Mouse (Mus musculus): Measurements from ENCODE around the gene Smyd3. TPM values are rescaled to one million over a fixed set of nuclear protein-coding genes. Genes with fewer than 3 reads are reported as not detected.

Gene Smyd3
- total RNA-seq, 2 experiments from 2014 or later: 5.6 to 6.0 TPM

GRCm38 (mm10) chr1:179473920-179474643 lies 43.8 kb downstream of the Smyd3 start:
- no peak for DNase-seq (ENCODE audit: low spot score)

GRCm38 (mm10) chr1:179467970-179468369 lies 49.9 kb downstream of the Smyd3 start:
- intact Hi-C loops (cut with DNase I): no loop called here
- DNase-seq (ENCODE audit: low spot score): no peak

More at GRCm38 (mm10) chr1:179473920-179474643, 43.8 kb downstream of the Smyd3 start:
- intact Hi-C loops (cut with DNase I): no loop called here

- no peak for DNase-seq (ENCODE audit: low spot score)
- intact Hi-C loops (cut with DNase I): no loop called here
Observed at GRCm38 (mm10) chr1:179462376-179462775, 55.5 kb downstream of the Smyd3 start.

GRCm38 (mm10) chr1:179461019-179461814 lies 56.6 kb downstream of the Smyd3 start:
- intact Hi-C loops (cut with DNase I): no loop called here
- no peak for DNase-seq (ENCODE audit: low spot score)

- intact Hi-C loops (cut with DNase I): no loop called here
- no peak for DNase-seq (ENCODE audit: low spot score)
Observed at GRCm38 (mm10) chr1:179458987-179459368, 58.9 kb downstream of the Smyd3 start.

GRCm38 (mm10) chr1:179458236-179458986 lies 59.4 kb downstream of the Smyd3 start:
- no peak for DNase-seq (ENCODE audit: low spot score)
- intact Hi-C loops (cut with DNase I): no loop called here

- DNase-seq (ENCODE audit: low spot score): no peak
- intact Hi-C loops (cut with DNase I): no loop called here
Observed at GRCm38 (mm10) chr1:179454600-179454999, 63.2 kb downstream of the Smyd3 start.

GRCm38 (mm10) chr1:179451211-179451610 lies 66.6 kb downstream of the Smyd3 start:
- intact Hi-C loops (cut with DNase I): no loop called here
- no peak for DNase-seq (ENCODE audit: low spot score)

GRCm38 (mm10) chr1:179446845-179447212 lies 71.0 kb downstream of the Smyd3 start:
- no peak for DNase-seq (ENCODE audit: low spot score)
- intact Hi-C loops (cut with DNase I): no loop called here

GRCm38 (mm10) chr1:179446127-179446844 lies 71.6 kb downstream of the Smyd3 start:
- DNase-seq (ENCODE audit: low spot score): no peak
- intact Hi-C loops (cut with DNase I): no loop called here

GRCm38 (mm10) chr1:179443835-179444234 lies 74.0 kb downstream of the Smyd3 start:
- intact Hi-C loops (cut with DNase I): no loop called here
- no peak for DNase-seq (ENCODE audit: low spot score)

- DNase-seq (ENCODE audit: low spot score): no peak
Observed at GRCm38 (mm10) chr1:179443423-179443822, 74.4 kb downstream of the Smyd3 start.

GRCm38 (mm10) chr1:179436596-179436995 lies 81.2 kb downstream of the Smyd3 start:
- no peak for DNase-seq (ENCODE audit: low spot score)
- intact Hi-C loops (cut with DNase I): no loop called here

More at GRCm38 (mm10) chr1:179443423-179443822, 74.4 kb downstream of the Smyd3 start:
- intact Hi-C loops (cut with DNase I): no loop called here

GRCm38 (mm10) chr1:179434443-179435260 lies 83.2 kb downstream of the Smyd3 start:
- intact Hi-C loops (cut with DNase I): no loop called here
- no peak for DNase-seq (ENCODE audit: low spot score)

GRCm38 (mm10) chr1:179433828-179434227 lies 84.0 kb downstream of the Smyd3 start:
- intact Hi-C loops (cut with DNase I): no loop called here
- no peak for DNase-seq (ENCODE audit: low spot score)

GRCm38 (mm10) chr1:179433355-179433754 lies 84.5 kb downstream of the Smyd3 start:
- no peak for DNase-seq (ENCODE audit: low spot score)
- intact Hi-C loops (cut with DNase I): no loop called here

GRCm38 (mm10) chr1:179430077-179430476 lies 87.8 kb downstream of the Smyd3 start:
- DNase-seq (ENCODE audit: low spot score): no peak
- intact Hi-C loops (cut with DNase I): no loop called here

- intact Hi-C loops (cut with DNase I): no loop called here
- DNase-seq (ENCODE audit: low spot score): no peak
Observed at GRCm38 (mm10) chr1:179424879-179425472, 92.9 kb downstream of the Smyd3 start.

GRCm38 (mm10) chr1:179419091-179419490 lies 98.8 kb downstream of the Smyd3 start:
- DNase-seq (ENCODE audit: low spot score): no peak
- intact Hi-C loops (cut with DNase I): no loop called here

All from heart, postnatal 25 days (tissue).